Mouse (Mus musculus) kidney, postnatal 36 days (tissue): ENCODE measurements around the gene Tfeb.

Source experiments
- DNase-seq, 2 experiments: peaks; one replicate each; pipeline ENCODE4 v3.0.0; 2021 to 2022; ENCODE audit warnings: mixed read lengths in 2 of 2

Gene Tfeb

GRCm38 (mm10) chr17:47736856-47737255 lies at the start of gene Tfeb:
TSS of gene Tfeb (plus strand) at chr17:47737030.
- peak; percentile 96 to 99 for DNase-seq

GRCm38 (mm10) chr17:47687409-47688343 lies 49.2 kb upstream of the Tfeb start:
- DNase-seq: peak; percentile 98 to 99

- no peak for DNase-seq
Observed at GRCm38 (mm10) chr17:47688344-47688607, 48.6 kb upstream of the Tfeb start, which contains the start of gene Tomm6. TSS of gene Tomm6 (minus strand) at chr17:47688386.

GRCm38 (mm10) chr17:47688608-47689575 lies 47.9 kb upstream of the Tfeb start, which contains the start of gene Frs3:
TSS of gene Frs3 (plus strand) at chr17:47689030.
- peak; percentile 47 to 81 for DNase-seq

- DNase-seq: no peak
Observed at GRCm38 (mm10) chr17:47689894-47690293, 46.9 kb upstream of the Tfeb start.

- DNase-seq: no peak
Observed at GRCm38 (mm10) chr17:47691650-47692049, 45.2 kb upstream of the Tfeb start.

- DNase-seq: peak; percentile 57 to 68
Observed at GRCm38 (mm10) chr17:47693671-47694441, 43.0 kb upstream of the Tfeb start.

- no peak for DNase-seq
Observed at GRCm38 (mm10) chr17:47694442-47694502, 42.6 kb upstream of the Tfeb start, which contains the start of gene Gm21981. TSS of gene Gm21981 (minus strand) at chr17:47694455.

GRCm38 (mm10) chr17:47694503-47695336 lies 42.1 kb upstream of the Tfeb start, which contains the start of gene Prickle4:
TSS of gene Prickle4 (minus strand) at chr17:47694736.
- DNase-seq: peak; percentile 98 to 99

- DNase-seq: no peak
Observed at GRCm38 (mm10) chr17:47695337-47695710, 41.5 kb upstream of the Tfeb start.

GRCm38 (mm10) chr17:47698156-47698555 lies 38.7 kb upstream of the Tfeb start:
- peak; percentile 76 to 87 for DNase-seq

GRCm38 (mm10) chr17:47699055-47699454 lies 37.8 kb upstream of the Tfeb start:
- DNase-seq: peak; percentile 45 to 56

GRCm38 (mm10) chr17:47701793-47702192 lies 35.0 kb upstream of the Tfeb start:
- DNase-seq: no peak

- no peak for DNase-seq
Observed at GRCm38 (mm10) chr17:47702548-47703345, 34.1 kb upstream of the Tfeb start.

GRCm38 (mm10) chr17:47703556-47703955 lies 33.3 kb upstream of the Tfeb start:
- DNase-seq: no peak

GRCm38 (mm10) chr17:47704692-47705091 lies 32.1 kb upstream of the Tfeb start:
- DNase-seq: peak in 1 of 2 experiments; percentile 61

- peak in 1 of 2 experiments; percentile 30 for DNase-seq
Observed at GRCm38 (mm10) chr17:47706196-47706595, 30.6 kb upstream of the Tfeb start.

GRCm38 (mm10) chr17:47707961-47708360 lies 28.9 kb upstream of the Tfeb start:
- DNase-seq: peak; percentile 45 to 61

- no peak for DNase-seq
Observed at GRCm38 (mm10) chr17:47708972-47709371, 27.9 kb upstream of the Tfeb start.

GRCm38 (mm10) chr17:47710036-47710435 lies 26.8 kb upstream of the Tfeb start:
- DNase-seq: no peak

- DNase-seq: no peak
Observed at GRCm38 (mm10) chr17:47711883-47712282, 24.9 kb upstream of the Tfeb start.
